Mouse (Mus musculus) brain, embryonic 14.5 days (tissue): ENCODE data around the gene Arrdc5.

ENCODE experiments used
- CTCF ChIP-seq: fragments of 200-500 bp; IDR thresholded peaks from 2 replicates; pipeline ENCODE4 v1.5.1; 2012; ENCODE audit warnings: inconsistent platforms, mild to moderate bottlenecking, moderate library complexity, borderline replicate concordance; ENCODE audit not compliant: insufficient read depth, insufficient read length; ENCODE audit errors: extremely low read depth
- POLR2A ChIP-seq: fragments of 200-500 bp; IDR thresholded peaks from 2 replicates; pipeline ENCODE4 v1.6.1; 2012; ENCODE audit warnings: mild to moderate bottlenecking, inconsistent platforms, borderline replicate concordance; ENCODE audit not compliant: poor library complexity, insufficient read depth, insufficient read length, severe bottlenecking; ENCODE audit errors: extremely low read depth

GRCm38 (mm10) chr17:56324419-56324818 is 24.3 kb upstream of the Arrdc5 start:
- TF ChIP-seq CTCF = no peak
- no peak for TF ChIP-seq POLR2A
